Mouse (Mus musculus) kidney, postnatal 4 days (tissue): Measurements from ENCODE around the gene Pla2g1b.

ENCODE experiments used
- DNase-seq, 2 experiments: peaks; one replicate each; pipeline ENCODE4 v3.0.0; 2021; ENCODE audit warnings: mixed read lengths in 2 of 2

Gene Pla2g1b

DNA sequence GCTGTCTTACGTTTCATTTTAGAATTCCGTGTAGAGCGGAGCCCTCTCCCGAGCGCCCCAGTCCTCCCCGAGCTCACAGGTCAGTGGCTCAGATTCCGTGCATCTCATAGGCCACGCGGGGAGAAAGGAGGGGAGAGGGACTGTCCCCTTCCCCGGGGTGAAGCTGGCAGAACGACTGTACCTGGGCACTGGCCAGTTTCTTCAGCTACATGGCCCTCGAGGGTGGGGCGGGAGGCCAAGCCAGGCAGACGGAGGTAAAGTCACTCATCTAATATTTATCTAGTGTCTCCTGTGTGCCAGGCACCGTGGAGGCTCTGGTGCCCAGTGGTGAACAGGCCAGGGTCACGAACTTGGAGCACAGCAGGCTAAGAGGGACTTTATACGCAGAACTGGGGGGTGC, 19.0 kb upstream of the Pla2g1b start:
- DNase-seq: no peak

DNA sequence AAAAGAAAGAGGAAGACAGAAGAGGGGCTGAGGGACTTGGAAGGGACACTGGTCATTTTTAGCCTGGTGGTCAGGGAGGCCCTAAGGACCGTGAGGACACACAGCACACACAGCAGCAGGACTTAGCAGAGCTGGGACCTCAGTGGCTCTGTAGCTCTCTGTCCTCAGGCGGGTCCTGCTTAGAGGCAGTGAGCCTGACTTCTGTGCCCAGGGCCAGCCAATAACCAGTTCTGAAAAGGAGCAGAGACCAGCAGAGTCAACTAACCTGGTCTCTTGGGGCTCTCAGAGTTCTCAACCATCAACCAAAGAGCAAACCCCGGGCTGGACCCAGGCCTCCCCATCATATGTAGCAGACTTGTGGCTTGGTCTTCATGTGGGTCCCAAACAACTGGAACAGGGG, 16.8 kb upstream of the Pla2g1b start:
- no peak for DNase-seq

DNA sequence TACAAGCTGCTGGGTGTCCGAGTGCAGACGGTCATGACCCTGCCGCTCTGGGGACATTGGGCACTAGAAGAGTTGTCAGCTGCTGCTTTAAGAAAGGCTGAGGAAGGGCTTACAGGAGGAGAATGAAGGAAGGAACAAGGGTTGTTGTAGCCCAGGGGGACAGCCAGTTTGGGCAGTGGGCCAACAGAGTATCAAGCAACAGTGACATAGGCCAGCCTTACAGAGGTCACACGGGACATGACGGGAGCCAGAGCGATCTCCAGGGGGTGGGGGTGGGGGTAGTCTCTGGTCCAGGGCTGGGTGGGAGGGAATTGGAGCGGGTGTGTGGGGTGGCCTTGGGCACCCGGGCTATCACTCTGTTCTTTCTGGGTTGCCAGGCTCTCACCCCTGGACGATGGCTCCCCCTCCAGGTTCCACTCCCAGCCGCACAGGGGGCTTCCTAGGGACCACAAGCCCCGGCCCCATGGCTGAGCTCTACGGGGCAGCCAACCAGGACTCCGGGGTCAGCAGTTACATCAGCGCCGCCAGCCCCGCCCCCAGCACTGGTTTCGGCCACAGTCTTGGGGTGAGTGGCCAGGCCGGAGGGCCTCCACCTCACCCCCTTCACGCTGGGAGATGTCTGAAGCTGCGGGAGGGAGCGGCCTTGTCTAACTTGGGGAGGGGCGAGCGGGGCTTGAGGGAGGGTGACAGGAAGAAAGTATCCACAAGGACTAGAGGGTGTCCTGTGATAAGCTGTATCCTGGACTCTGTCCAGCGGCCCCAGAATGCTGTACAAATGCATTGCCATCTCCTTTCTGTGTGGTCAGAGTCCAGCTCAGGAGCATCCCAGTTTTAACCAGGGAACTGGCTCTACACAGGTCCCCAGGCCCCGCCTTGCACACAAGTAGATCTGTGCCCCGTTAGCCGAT, 15.4 kb upstream of the Pla2g1b start:
- no peak for DNase-seq

DNA sequence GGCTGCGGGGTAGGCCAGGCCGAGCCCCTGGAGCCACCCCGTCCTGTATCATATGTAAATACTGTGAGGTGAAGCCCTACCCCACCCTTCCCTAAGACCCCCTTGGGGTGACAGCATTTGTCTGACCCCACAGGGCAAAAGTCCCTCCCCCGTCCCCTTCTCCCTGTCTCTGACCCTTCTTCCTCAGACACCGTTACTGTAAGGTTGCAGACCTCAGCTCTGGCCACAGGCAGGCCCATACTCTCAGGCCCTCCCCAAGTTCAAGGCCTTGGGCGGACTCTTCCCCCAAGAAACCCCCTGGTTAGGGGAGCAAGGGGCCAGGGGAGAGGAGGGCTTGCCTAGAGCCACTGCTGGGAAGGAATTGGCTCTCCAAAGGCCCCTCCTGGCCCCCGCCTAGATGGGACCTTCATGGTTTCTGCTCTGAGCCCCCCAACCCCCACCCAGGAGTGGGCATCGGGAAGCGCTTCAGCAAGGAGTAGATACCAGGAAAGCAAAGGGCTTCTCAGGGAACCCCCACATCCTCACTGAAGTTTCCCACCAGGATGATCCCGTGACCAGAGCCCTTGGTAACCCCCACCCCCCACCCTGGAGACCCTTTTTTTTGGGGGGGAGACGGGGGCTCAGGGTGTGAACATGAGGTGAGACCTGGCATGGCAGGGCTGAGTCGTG, 11.5 kb upstream of the Pla2g1b start:
- no peak for DNase-seq

- DNase-seq: no peak
Measured at GRCm38 (mm10) chr5:115455838-115456237, 10.2 kb upstream of the Pla2g1b start.

DNA sequence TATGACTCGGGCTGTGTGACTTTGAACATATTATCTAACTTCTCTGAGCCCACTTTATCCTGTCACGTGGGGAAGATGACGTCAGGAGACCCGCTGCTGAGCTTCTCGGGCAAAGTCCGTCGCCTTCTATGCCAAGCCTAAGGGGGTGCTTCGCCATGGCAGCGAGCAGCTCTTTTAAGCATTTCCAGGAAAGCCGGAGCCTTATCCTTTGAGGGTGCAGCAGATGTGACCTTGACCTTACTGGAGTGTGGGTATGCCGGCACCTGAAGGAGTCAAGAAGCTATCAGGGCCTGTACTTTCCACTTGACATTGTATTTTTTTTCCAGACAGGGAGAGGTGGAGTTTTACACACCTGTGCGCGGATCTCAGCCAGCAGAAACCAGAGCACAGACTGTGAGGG, 7.1 kb upstream of the Pla2g1b start:
- DNase-seq: no peak

GRCm38 (mm10) chr5:115464408-115465115, 1.5 kb upstream of the Pla2g1b start:
- no peak for DNase-seq

DNA sequence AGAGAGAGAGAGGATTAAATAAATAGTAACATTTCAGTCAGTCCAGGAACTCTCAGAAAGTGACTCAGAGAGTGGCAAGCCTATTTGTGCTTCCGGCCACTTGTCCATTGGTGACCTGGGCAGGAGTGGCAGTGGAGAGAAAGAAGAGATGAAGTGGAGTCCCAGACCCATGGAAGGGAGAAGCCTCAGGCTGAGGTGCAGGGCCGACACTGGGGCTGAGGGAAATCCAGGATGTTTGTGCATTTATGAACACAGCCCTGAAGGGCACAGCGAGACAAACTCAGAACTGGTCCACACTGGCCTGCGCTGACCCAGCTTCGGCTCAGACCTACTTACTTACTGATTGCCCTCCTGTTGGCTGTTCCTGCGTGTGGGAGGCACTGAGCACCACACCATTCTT, 3.7 kb downstream of the Pla2g1b start:
- DNase-seq: peak; percentile 45 to 56

GRCm38 (mm10) chr5:115470766-115471531, 4.9 kb downstream of the Pla2g1b start:
- peak; percentile 79 to 80 for DNase-seq

DNA sequence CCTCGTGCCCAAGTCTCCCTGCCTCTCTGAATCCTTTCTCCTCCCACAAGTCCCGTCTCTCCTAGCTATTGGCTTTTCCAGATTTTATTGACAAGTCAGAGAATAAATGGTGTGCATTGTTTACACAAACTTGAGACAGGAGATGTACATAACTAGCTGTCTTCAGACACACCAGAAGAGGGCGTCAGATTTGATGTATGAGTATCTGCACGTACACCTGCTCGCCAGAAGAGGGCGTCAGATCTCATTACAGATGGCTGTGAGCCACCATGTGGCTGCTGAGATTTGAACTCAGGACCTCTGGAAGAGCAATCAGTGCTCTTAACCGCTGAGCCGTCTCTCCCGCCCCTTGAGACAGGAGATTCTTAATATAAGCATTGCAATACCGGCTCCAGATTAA, 7.1 kb downstream of the Pla2g1b start:
- no peak for DNase-seq

DNA sequence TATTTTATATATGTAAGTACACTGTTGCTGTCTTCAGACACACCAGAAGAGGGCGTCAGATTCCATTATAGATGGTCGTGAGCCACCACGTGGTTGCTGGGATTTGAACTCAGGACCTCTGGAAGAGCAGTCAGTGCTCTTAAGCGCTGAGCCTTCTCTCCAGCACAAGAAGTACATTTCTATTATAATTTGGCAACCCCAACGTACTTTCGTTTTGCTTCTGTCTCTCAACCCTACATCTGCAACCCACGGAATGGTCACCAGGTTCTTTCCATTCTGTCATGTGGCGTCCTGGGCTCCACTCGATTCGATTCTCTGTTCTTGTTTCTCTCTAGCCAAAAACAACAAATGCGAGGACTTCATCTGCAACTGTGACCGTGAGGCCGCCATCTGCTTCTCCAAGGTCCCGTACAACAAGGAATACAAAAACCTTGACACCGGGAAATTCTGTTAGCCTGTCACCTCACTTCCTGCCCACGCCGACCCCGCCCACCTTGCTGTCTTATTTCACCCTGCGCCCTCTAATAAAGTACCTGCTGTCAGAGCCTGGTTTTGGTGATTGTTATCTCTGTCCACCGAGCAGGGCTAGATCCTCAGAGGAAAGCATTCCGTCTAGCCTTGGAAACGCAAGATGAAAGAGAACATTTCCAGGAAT, 8.2 kb downstream of the Pla2g1b start:
- DNase-seq: no peak

GRCm38 (mm10) chr5:115475337-115476106, 9.5 kb downstream of the Pla2g1b start:
- DNase-seq: peak; percentile 61 to 70

DNA sequence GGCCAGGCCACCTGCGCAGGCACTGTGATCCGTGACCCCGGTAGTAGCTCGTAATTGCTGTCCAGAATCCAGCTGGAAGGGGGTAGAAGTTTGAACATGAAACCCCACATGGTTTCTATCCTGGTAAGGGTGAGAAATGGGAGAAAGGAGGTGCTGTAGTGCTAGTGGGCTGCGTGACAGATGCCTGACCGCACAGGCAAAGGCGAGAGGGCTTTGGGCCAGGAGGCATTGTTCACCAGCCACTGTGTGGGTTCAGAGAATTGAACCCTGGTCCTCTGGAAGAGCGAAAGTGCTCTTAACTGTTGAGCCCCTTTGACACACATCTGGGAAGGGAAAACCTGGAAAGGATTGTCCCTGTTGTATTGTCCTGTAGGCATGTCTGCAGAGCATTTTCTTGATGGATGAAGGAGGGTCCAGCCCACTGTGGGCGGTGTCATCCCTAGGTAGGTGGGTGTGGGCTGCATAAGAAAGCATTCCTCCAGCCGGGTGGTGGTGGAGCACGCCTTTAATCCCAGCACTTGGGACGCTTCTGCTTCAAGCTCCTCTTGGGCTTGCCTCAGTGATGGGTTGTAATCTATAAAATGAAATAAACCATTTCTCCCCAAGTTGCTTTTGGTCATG, 10.2 kb downstream of the Pla2g1b start:
- DNase-seq: no peak

DNA sequence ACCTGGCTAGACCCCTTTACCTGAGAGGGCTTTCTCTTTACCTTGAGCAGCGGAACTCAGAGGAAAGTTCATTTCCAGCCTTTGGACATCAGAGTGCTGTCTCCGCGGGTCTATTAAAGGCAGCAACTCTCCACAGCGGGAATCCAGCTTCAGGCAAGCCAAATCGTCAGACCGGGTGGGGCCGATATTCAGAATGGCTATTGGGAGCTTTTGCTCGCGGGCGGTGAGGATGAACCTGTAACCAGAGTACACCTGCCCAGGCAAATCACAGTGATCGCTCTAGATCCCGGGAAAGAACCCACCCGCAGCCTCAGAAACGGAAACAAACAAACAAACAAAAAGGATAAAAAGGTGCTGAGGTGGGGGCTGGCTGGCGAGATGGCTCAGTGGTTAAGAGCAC, 13.5 kb downstream of the Pla2g1b start:
- DNase-seq: no peak

GRCm38 (mm10) chr5:115480101-115480500, 14.0 kb downstream of the Pla2g1b start:
- peak in 1 of 2 experiments; percentile 37 for DNase-seq

- no peak for DNase-seq
Measured at GRCm38 (mm10) chr5:115482390-115483265, 16.6 kb downstream of the Pla2g1b start.

- no peak for DNase-seq
Measured at GRCm38 (mm10) chr5:115483385-115483784, 17.3 kb downstream of the Pla2g1b start.

DNA sequence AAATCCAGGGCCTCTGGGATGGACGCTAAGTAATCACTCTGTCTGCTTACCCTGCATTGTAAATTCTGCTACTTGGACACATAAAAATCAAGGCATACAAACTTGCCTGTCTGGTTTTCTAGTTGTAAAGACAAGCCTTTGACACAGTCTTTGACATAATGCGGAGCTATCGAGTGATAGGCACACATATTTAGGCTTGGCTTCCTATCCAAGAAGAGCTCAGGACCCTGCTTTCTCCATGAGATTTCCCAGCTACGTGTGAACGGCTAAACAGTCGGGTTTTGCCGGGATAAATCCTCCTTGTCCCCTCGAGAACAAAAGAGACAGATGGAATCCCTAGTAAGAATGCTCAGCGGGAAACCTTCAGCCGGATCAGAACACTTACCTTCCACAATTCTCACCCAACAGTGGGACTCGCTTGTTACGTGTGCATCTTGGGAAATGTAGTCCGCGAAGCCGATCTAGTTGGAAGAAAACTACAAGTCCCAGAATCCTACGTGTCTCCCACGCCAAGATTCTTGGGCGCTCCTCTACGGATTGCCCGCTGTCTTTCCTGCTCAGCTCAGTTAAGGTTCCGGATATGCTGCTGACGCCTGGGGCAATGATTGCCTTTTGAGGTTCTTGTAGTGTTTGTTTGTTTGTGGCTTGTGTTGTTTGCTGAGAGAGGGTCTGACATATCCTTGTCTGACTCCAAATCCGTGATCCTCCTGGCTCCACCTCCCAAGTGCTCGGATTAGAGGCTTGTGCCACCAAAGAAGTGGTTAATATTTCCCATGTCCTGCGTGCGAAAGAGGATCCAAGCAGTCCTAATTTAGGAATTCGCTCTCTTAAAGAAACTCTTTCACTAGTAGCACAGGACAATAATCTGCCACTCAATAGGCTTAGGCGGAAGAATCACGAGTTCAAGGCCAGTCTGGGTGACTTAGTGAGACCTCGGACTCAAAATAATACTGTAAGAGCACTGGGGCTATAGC, 18.2 kb downstream of the Pla2g1b start, which contains the start of gene Sirt4:
Sirt4 (minus strand) TSS at position 779 of the 974 bp plus-strand sequence.
- DNase-seq: peak; percentile 76 to 85
